Mouse (Mus musculus) testis, postnatal 10 days (tissue): Measurements from ENCODE around the gene Pip5kl1.

Experiments used
- DNase-seq: peaks from one replicate; pipeline ENCODE4 v3.0.0; 2021; ENCODE audit warnings: low spot score

Gene Pip5kl1

DNA sequence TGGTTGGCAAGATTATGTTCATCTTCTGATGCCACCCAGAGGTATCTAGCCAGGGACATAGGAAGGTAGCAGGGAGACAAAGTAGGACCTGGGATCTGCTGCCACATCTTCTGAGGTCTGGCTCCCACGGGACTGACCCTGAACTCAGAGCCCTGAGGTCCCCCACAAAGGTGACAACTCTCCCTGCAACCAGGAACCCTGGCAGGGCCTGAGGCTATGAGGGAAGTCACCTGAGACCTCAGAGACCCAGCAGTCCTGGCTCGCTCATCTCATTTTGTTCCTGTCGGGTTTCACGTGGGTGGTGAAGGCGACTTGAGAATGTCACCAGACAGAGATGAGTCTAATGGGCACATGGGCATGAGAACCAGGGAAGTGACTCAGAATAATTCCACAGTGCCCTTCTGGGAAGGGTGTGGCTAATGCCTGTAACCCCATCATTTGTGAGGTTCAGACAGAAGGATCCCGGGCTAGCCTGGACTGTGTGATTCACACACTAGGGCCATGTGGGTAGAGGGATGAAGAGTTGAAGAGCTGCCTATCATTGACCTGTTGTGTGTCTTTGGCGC, 10.6 kb downstream of the Pip5kl1 start:
- DNase-seq, result no peak

DNA sequence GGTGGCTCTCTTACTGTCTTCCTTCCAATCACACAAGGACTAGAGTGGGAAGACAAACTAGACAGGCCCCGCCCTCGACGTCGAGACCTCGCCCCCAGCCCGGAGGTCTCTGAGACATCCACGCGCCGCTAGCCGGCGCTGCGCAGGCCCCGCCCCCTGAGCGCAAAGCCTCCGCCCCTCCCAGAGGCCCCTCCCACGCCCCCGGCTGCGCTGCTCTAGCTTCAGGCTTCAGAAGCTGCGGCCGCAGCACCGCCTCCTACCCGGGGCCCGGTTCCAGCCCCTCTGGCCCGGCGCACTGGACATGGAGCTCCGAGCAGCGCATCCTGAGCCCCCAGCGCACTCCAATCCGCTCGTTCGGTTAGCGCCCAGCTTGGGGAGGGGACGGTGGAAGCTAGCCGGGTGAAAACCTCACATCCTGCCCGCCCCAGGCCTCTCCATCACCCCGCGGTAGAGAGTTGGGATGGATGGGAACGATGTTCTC, 12.3 kb downstream of the Pip5kl1 start, which contains the start of gene St6galnac4:
TSS of gene St6galnac4 (plus strand) at position 225 of the 481 bp plus-strand sequence.
- DNase-seq, result peak; percentile 94

DNA sequence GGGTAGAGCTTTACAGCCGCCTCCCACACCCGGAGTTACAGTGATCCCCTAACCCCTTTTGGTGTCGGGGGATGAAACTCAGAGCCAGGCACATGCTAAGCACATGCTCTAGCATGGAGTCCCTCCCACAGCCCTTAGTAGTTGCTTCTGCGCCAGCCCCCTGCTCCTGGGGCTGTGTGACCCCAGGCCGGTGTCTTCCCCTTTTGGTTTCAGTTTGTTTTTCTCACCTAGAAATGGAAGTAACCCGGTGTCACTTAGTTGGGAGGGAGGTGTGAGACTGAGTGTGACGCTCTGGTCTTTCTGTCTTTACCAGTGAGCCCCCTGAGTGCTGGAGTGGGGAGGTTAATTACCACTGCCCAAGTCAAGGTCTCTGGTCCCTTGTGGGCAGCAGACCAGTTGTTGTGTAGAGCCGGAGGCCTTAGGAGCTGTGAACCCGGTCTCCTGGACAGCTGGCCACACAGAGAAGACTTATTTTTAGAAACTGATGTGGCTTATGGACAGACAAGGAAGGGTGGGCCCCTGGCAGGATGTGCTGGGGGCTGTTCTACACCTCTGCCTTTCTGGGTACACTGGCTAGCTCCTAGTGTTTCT, 13.2 kb downstream of the Pip5kl1 start:
- DNase-seq, result no peak

GRCm38 (mm10) chr2:32589213-32589795, 14.7 kb downstream of the Pip5kl1 start:
- DNase-seq, result no peak

- DNase-seq, result no peak
These were observed 15.6 kb downstream of the Pip5kl1 start for GRCm38 (mm10) chr2:32590224-32590623.

DNA sequence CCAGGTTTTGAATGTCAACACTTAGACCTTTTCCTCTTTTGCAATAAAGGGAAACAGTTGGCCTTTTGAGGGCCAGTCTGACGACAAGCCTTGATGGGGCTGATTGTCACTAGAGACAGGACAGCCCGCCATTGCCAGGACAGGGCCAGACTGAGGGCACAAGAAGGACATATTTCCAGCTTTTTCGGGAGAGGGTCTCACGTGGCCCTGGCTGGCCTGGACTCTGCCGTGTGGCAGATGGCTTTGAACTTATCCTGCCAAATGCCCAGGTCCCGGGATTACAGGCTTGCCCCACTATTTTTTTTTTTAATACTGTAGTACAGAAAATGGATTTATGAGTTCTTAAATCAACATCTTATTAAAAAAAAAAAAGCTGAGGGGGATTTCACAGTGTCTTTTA, 16.7 kb downstream of the Pip5kl1 start:
- no peak for DNase-seq

DNA sequence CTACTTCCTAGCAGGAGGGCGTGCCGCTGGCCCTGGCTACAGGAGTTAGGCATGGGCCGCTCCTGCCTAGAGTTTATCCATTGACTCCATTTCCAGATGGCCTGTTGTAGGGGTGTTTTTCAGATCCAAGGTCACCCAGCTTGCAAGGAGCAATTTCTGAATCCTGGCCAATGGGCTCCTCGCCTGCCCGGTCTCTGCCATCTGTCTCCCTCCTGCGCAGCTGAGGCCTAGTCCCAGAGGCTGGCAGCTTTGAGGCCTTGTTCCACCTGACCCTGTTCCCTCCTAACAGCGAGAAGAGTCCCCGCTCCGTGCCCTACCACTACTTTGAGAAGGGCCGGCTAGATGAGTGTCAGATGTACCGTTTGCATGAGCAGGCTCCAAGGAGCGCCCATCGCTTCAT, 22.1 kb downstream of the Pip5kl1 start:
- peak; percentile 57 for DNase-seq

DNA sequence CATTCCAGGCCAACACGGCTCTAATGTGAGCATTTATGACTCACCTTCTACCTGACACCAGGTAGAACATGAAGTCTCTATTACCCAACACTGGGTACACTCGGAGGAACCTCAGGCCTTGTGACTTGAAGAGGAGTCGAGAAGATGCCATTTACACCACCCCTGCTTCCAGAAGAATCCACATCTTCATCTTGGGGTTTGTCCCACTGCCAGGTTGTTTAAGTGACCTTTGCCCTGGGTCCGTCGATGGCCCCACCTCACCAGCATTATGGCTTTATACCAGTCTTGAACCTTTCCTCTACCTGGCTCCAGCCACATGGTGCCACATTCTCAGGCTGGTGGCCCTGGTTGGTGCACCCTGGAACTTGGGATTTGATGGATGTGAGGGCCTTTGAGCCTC, 22.7 kb downstream of the Pip5kl1 start:
- DNase-seq, result no peak

- DNase-seq, result no peak
These were observed 23.1 kb downstream of the Pip5kl1 start for GRCm38 (mm10) chr2:32597699-32598098.

DNA sequence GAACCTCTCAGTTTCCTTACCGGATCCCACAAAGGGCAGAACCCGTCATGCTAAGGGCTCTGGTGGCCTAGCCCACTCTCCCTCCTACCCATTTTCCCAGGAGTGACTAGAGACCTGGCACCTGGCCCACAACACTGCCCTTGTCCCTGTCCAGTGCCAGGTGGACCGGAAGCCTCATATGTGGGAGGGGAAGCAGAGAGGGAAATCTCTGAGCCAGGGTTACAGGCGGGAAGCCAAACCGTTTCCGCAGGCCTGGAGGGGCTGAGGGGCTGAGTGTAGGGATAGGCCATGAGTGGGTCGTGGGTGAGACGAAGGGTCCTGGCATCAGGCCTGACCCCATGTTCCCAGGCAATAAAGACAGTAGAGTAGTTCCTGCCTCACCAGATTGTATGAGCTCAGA, 23.9 kb downstream of the Pip5kl1 start:
- peak; percentile 73 for DNase-seq

- DNase-seq, result no peak
These were observed 24.8 kb downstream of the Pip5kl1 start, which contains the start of gene St6galnac6 for GRCm38 (mm10) chr2:32599409-32599808. TSS of gene St6galnac6 (plus strand) at chr2:32599709.

DNA sequence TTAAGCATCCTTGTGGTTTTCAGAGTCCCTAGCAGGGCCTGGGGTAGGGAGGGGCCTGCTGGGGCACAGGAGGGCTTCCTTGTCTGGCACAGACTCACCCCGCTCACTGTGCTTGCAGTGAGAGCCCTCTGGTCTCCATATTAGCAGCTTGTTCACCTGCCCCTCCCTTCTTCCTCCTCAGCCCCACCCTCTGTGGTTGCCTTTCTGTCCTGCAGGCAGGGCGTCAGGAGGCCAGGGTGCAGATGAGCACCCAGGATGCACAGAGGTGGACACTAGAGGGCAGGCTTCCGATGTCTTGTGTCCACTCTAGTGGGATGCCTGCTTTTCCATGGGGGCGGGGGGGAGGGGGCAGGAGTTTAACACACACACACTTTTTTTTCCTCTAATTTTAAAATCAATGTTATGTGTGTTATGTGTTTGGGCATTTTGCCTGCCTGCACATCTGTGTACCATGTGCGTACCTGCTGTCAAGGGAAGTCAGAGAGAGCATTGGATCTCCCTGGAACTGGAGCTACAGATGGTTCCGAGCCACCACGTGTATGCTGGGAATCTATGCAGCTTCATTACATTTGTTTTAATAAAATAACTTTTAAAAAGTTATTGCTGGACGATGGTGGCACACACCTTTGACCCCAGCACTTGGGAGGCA, 26.9 kb downstream of the Pip5kl1 start:
- DNase-seq, result peak; percentile 75

- DNase-seq, result peak; percentile 94
These were observed 28.0 kb downstream of the Pip5kl1 start for GRCm38 (mm10) chr2:32602600-32603054.

DNA sequence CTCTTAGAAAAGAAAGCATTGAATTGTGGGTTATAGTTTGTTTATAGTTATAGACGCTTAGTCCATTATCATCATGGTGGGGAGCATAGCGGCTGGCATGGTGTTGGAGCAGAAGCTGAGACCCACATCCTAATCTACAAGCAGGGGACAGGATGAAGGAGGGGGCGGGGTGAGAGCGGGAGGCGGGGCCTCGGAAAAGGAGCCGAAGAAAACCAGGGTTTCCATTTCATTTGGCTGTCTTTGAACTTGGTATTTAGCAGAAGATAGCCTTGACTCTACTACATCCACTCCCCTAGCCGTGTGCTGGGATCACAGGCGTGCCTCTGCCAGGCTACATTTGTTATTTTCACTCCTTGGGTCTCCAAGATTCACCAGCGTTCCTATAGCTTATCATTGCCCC, 30.0 kb downstream of the Pip5kl1 start:
- no peak for DNase-seq

- peak; percentile 96 for DNase-seq
These were observed 31.9 kb downstream of the Pip5kl1 start for GRCm38 (mm10) chr2:32606161-32607142.

GRCm38 (mm10) chr2:32607262-32607947, 32.8 kb downstream of the Pip5kl1 start:
- peak; percentile 74 for DNase-seq

DNA sequence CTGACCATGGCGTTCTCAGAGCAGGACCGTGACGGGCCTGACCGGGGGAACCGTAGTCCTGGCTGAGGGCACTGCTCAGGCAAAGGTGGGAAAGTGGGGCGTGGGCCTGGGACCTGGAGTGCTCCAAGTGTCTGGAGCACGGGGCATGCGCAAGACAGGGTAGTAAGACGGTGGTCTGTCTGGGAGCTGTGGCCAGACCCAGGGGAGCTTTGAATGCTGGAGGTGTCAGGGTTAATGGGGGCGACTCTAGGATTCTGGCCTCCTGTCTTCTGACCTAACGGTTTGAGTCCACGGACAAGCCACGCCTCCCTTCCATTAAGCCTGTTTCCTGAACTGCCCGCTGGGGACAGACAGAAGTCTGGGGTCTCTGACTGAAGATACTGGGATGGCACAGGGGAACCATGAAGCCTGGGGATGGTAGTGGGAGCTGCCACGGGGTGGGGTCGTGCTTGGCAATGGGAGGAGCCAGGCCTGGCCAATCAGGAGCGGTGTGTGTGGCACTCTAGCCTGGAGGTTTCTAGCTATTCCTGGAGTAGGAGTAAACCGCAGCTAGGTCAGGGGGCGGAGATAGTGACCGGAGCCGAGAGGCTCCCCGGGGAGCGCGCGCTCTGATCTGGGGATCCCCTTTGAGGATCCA, 33.7 kb downstream of the Pip5kl1 start:
- peak; percentile 78 for DNase-seq

- peak; percentile 71 for DNase-seq
These were observed 34.3 kb downstream of the Pip5kl1 start for GRCm38 (mm10) chr2:32608778-32609435.

- DNase-seq, result peak; percentile 78
These were observed 36.1 kb downstream of the Pip5kl1 start for GRCm38 (mm10) chr2:32610610-32611229.
